Mouse (Mus musculus): ENCODE measurements around the gene Gm21560.
"Not testable (repeated sequence)": the region's sequence is repeated elsewhere in the genome, so short reads cannot be mapped to it uniquely, and the experiment has no call there.

Gm21560 gene

GRCm38 (mm10) chr14:6219192-6219591 is at the start of gene Gm21560:
TSS of gene Gm21560 (minus strand) at chr14:6219292.
- not testable (repeated sequence) for DNase-seq (ENCODE audit: low spot score)

- DNase-seq (ENCODE audit: low spot score), result not testable (repeated sequence)
These were observed 55.6 kb downstream of the Gm21560 start for GRCm38 (mm10) chr14:6163538-6163937.

- DNase-seq (ENCODE audit: low spot score), result not testable (repeated sequence)
These were observed 58.0 kb downstream of the Gm21560 start for GRCm38 (mm10) chr14:6161085-6161484.
